Mouse (Mus musculus) neural tube, embryonic 13.5 days (tissue): ENCODE measurements at regions not wholly inside any gene's neighbourhood (a gene's known extent, or its start where the extent isn't known, plus 50 kb on each side); places are given as distances from the start of the nearest gene placed in this dataset.
A peak's percentile ranks its signal among the peaks of the same experiment; 100 is the strongest.
"Not testable (repeated sequence)": the region's sequence is repeated elsewhere in the genome, so short reads cannot be mapped to it uniquely, and the experiment has no call there.

Experiments used
- ATAC-seq: fragments of 200-750 bp; cut with Nextera tagmentation; 2 replicates; pipeline ENCODE4 v1.8.0; 2017; ENCODE audit warnings: low read depth, mild to moderate bottlenecking, moderate TSS enrichment, moderate library complexity
- H3K27ac ChIP-seq: fragments of 300-500 bp; sonication (generic); replicated peaks from 2 replicates; pipeline ENCODE4 v1.5.1; 2015; ENCODE audit warnings: moderate library complexity, mild to moderate bottlenecking, inconsistent platforms
- H3K27me3 ChIP-seq: fragments of 300-500 bp; sonication (generic); 2 replicates; pipeline ENCODE4 v1.6.1; 2015; ENCODE audit warnings: mild to moderate bottlenecking, inconsistent platforms
- H3K36me3 ChIP-seq: fragments of 300-500 bp; sonication (generic); 2 replicates; pipeline ENCODE4 v1.6.1; 2015; ENCODE audit warnings: mild to moderate bottlenecking, inconsistent platforms
- H3K4me1 ChIP-seq: fragments of 300-500 bp; sonication (generic); replicated peaks from 2 replicates; pipeline ENCODE4 v1.6.1; 2015; ENCODE audit warnings: inconsistent platforms
- H3K4me2 ChIP-seq: fragments of 300-500 bp; sonication (generic); 2 replicates; pipeline ENCODE4 v1.6.1; 2015; ENCODE audit warnings: inconsistent platforms, mild to moderate bottlenecking, moderate library complexity
- H3K4me3 ChIP-seq: fragments of 300-500 bp; sonication (generic); 2 replicates; pipeline ENCODE4 v1.5.1; 2015; ENCODE audit warnings: mild to moderate bottlenecking, inconsistent platforms
- H3K9ac ChIP-seq: fragments of 300-500 bp; sonication (generic); 2 replicates; pipeline ENCODE4 v1.6.1; 2015; ENCODE audit warnings: moderate library complexity, mild to moderate bottlenecking, inconsistent platforms
- H3K9me3 ChIP-seq: fragments of 300-500 bp; sonication (generic); 2 replicates; pipeline ENCODE4 v1.6.1; 2016; ENCODE audit warnings: inconsistent platforms
- whole genome bisulfite sequencing: fragments of 180-500 bp; shearing (Covaris S2); methylation state at CpG from one replicate; pipeline ENCODE4 v1.1.7; 2015; 5-methylcytosine and 5-hydroxymethylcytosine counted together

- peaks cover 35% of the 10 kb centered on the region for H3K4me1 ChIP-seq
- no peaks in the 10 kb centered on the region for H3K27me3 ChIP-seq
- no peak overlapping the region for H3K4me3 ChIP-seq
- no peaks in the 10 kb centered on the region for H3K36me3 ChIP-seq
- H3K4me2 ChIP-seq, result no peak overlapping the region
- H3K9ac ChIP-seq, result no peak overlapping the region
- no peak overlapping the region for H3K27ac ChIP-seq
- no peak for ATAC-seq
- no peaks in the 10 kb centered on the region for H3K9me3 ChIP-seq
- WGBS, result 63% methylated on average over 1 of the region's 1 CpGs
Observed at GRCm38 (mm10) chr6:31838588-31838987, 211.5 kb upstream of the 1700012A03Rik start.

GRCm38 (mm10) chr6:31835795-31836194, 214.3 kb upstream of the 1700012A03Rik start:
- Histone ChIP-seq H3K9me3 (no peaks in the 10 kb centered on the region), H3K27ac (peak overlapping the region; percentile 78), H3K36me3 (no peaks in the 10 kb centered on the region), H3K9ac (no peak overlapping the region), H3K27me3 (no peaks in the 10 kb centered on the region), H3K4me2 (no peak overlapping the region), H3K4me1 (peaks cover 46% of the 10 kb centered on the region), H3K4me3 (no peak overlapping the region)
- ATAC-seq, result no peak

- H3K4me1 ChIP-seq, result peaks cover 52% of the 10 kb centered on the region
- no peaks in the 10 kb centered on the region for H3K9me3 ChIP-seq
- H3K27ac ChIP-seq, result peak overlapping the region; percentile 78
- no peaks in the 10 kb centered on the region for H3K27me3 ChIP-seq
- no peak overlapping the region for H3K9ac ChIP-seq
- no peak for ATAC-seq
- H3K4me3 ChIP-seq, result no peak overlapping the region
- no peak overlapping the region for H3K4me2 ChIP-seq
- H3K36me3 ChIP-seq, result no peaks in the 10 kb centered on the region
- 11% methylated on average over 3 of the region's 4 CpGs for WGBS
Observed at GRCm38 (mm10) chr6:31834503-31834902, 215.5 kb upstream of the 1700012A03Rik start.

- ATAC-seq, result peak; percentile 71; the same call in 1 of the 2 replicates
- 12% methylated on average over 11 of the region's 11 CpGs for WGBS
Observed at GRCm38 (mm10) chr6:31830610-31831009, 219.4 kb upstream of the 1700012A03Rik start.

DNA sequence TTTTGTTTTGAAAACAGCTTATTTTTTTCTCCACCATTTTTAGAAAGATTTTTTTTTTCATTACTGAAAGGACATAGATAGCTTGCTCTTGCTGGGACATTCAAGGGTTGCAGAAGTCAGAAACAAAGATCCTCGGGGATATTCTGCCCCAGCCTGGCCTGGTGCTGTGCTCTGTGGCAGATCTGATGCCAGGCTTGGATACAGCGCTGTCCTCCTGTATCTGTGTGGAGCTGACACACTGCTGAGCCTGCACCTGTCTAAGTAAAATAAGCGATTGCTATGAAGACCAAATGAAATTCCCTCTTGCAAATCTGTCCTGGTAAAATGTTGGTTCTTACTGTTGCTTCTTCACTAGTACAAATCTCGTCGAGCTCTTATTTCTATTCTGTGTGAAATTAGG, 226.4 kb upstream of the 1700012A03Rik start:
- Histone ChIP-seq H3K36me3 (no peaks in the 10 kb centered on the region), H3K4me3 (no peak overlapping the region), H3K9ac (no peak overlapping the region), H3K4me1 (peaks cover 5% of the 10 kb centered on the region; the same call in 1 of the 2 replicates), H3K27me3 (no peaks in the 10 kb centered on the region), H3K9me3 (no peaks in the 10 kb centered on the region), H3K4me2 (no peak overlapping the region), H3K27ac (no peak overlapping the region)
- no peak for ATAC-seq
- 89% methylated on average over 5 of the region's 5 CpGs for WGBS

More at GRCm38 (mm10) chr6:31830610-31831009, 219.4 kb upstream of the 1700012A03Rik start:
- H3K36me3 ChIP-seq, result no peaks in the 10 kb centered on the region
- peaks cover 34% of the 10 kb centered on the region for H3K4me1 ChIP-seq
- no peak overlapping the region for H3K9ac ChIP-seq
- peak overlapping the region; percentile 80 for H3K27ac ChIP-seq
- no peaks in the 10 kb centered on the region for H3K27me3 ChIP-seq
- no peak overlapping the region for H3K4me3 ChIP-seq
- H3K9me3 ChIP-seq, result no peaks in the 10 kb centered on the region
- 0 out of 2 replicates have a peak overlapping the region, but pooled peaks have one; percentile 21 for H3K4me2 ChIP-seq

DNA sequence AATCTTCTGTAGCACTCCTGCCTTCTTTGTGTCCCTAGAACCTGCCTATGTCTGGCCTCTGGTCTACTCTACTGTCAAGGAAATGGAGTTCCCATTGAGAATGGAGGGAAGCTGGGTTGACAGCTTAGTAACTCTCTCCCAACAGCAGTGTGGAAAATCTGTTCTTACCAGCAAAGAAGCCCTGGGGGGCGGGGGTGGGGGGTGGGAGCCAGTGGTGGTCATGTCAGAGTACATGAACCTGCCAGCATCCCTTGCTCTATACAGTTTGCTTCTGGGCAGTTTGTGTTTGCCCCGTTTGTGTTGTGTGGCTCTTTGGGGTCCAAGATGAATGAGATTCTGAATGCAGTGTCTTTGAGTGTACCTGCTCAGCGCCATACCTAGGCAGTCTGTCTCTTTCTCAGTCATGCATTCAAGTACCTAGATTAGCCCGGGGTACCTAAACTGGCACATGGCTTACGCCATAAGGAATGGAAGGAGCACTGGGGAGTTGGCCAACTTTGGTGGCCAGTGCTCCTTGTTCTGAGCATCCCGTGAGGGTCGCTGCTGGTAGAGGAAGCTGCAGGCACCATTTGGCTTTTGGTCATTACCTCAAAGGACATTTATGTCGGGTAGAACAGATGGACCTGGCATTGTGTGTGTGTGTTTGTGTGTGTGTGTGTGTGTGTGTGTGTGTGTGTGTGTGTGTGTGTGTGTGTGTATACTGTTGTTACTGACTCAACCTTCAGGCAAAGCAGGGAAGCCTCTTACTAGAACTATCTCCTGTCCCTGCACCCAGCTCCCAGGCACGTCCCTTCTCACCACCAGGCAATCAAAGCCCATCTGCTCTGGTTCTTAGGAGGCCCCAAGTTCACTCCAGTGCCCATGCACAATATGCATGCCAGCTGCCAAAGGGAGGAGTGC, 227.6 kb upstream of the 1700012A03Rik start:
- Histone ChIP-seq H3K4me3 (no peak overlapping the region), H3K4me1 (peaks cover 5% of the 10 kb centered on the region; the same call in 1 of the 2 replicates), H3K9ac (no peak overlapping the region), H3K36me3 (no peaks in the 10 kb centered on the region), H3K27ac (no peak overlapping the region), H3K4me2 (no peak overlapping the region), H3K9me3 (no peaks in the 10 kb centered on the region), H3K27me3 (no peaks in the 10 kb centered on the region)
- 75% methylated on average over 9 of the region's 9 CpGs for WGBS
- ATAC-seq, result no peak

DNA sequence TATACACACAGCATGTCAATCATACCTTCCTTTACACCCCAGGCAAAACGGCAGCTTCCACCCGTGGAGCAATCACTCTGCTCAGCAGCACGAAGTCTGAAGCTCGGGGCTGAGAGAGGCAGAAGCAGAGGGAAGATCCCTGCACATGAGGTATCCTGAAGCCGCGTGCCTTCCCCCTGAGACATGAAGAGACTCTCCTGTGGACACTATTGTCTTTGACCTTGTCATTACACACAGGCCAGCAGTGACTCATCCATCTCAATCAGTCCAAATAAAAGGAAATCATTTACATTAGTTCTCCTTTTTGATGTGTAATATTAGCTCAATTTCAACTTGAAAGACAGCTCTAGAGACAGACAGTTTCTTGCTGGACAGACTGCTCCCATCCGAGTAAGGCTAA, 228.4 kb upstream of the 1700012A03Rik start:
- Histone ChIP-seq H3K9me3 (no peaks in the 10 kb centered on the region), H3K4me1 (peaks cover 5% of the 10 kb centered on the region; the same call in 1 of the 2 replicates), H3K4me3 (no peak overlapping the region), H3K9ac (no peak overlapping the region), H3K36me3 (no peaks in the 10 kb centered on the region), H3K4me2 (no peak overlapping the region), H3K27ac (no peak overlapping the region), H3K27me3 (no peaks in the 10 kb centered on the region)
- 42% methylated on average over 7 of the region's 7 CpGs for WGBS
- no peak for ATAC-seq

DNA sequence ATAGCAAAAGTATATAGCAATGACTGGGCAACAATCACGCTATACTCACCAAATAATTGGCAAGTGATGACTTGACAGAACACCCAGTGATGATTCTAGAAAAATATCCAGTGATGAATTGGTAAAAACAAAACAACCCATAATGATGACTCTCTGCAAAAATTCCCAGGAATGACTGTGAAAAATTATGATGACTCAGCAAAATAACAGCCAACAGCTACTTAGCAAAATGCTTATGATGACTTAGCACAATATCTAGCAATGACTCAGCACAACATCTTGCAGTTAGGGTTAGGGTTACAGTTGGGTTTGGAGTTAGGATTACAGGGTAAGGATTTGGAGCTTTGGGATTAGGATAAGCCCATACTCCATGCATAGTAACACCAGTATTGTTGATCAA, 232.4 kb upstream of the 1700012A03Rik start:
- H3K4me2 ChIP-seq, result no peak overlapping the region
- no peak for ATAC-seq
- no peak overlapping the region for H3K27ac ChIP-seq
- no peak overlapping the region for H3K4me3 ChIP-seq
- H3K27me3 ChIP-seq, result no peaks in the 10 kb centered on the region
- no peaks in the 10 kb centered on the region for H3K9me3 ChIP-seq
- H3K4me1 ChIP-seq, result peaks cover 5% of the 10 kb centered on the region; the same call in 1 of the 2 replicates
- 98% methylated on average over 1 of the region's 1 CpGs for WGBS
- H3K36me3 ChIP-seq, result no peaks in the 10 kb centered on the region
- no peak overlapping the region for H3K9ac ChIP-seq

DNA sequence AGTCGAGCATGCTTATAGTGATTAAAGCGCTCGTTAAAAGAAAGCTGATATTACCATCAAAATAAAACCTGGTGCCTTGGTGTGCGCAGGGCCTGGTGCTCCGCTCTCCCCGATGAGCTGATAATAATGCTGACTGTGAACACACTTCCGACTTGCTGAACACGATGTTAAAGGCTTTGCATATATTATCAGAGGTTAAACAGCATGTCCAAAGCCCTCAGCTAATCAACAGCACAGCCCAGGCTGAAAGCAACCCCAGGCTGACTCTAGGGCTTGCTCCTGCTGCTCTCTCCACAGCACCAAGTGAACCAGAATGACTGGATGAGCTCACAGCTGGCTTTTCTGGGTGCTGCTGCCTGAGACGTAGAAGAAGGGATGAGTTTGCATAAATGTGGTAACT, 238.2 kb upstream of the 1700012A03Rik start:
- peak overlapping the region; percentile 89 for H3K27ac ChIP-seq
- 34% methylated on average over 9 of the region's 9 CpGs for WGBS
- H3K27me3 ChIP-seq, result no peaks in the 10 kb centered on the region
- H3K4me1 ChIP-seq, result peaks cover 54% of the 10 kb centered on the region
- no peak for ATAC-seq
- no peak overlapping the region for H3K4me2 ChIP-seq
- no peak overlapping the region for H3K4me3 ChIP-seq
- no peaks in the 10 kb centered on the region for H3K9me3 ChIP-seq
- no peak overlapping the region for H3K9ac ChIP-seq
- no peaks in the 10 kb centered on the region for H3K36me3 ChIP-seq

- H3K27me3 ChIP-seq, result no peaks in the 10 kb centered on the region
- H3K4me1 ChIP-seq, result peaks cover 60% of the 10 kb centered on the region
- no peak overlapping the region for H3K4me2 ChIP-seq
- no peak overlapping the region for H3K4me3 ChIP-seq
- H3K9me3 ChIP-seq, result no peaks in the 10 kb centered on the region
- H3K27ac ChIP-seq, result peak overlapping the region; percentile 89
- WGBS, result 26% methylated on average over 10 of the region's 10 CpGs
- ATAC-seq, result peak; percentile 73
- no peaks in the 10 kb centered on the region for H3K36me3 ChIP-seq
- H3K9ac ChIP-seq, result no peak overlapping the region
Observed at GRCm38 (mm10) chr6:31810602-31811512, 239.2 kb upstream of the 1700012A03Rik start.

- H3K36me3 ChIP-seq, H3K4me3 ChIP-seq, H3K9me3 ChIP-seq, H3K4me2 ChIP-seq, H3K27me3 ChIP-seq, H3K9ac ChIP-seq, H3K27ac ChIP-seq, ATAC-seq: not testable (repeated sequence)
- peaks cover 28% of the 10 kb centered on the region for H3K4me1 ChIP-seq
- WGBS, result 79% methylated on average over 5 of the region's 10 CpGs
Observed at GRCm38 (mm10) chr6:31804468-31804867, 240.7 kb upstream of the Podxl start.

GRCm38 (mm10) chr6:31803222-31803621, 239.4 kb upstream of the Podxl start:
- not testable (repeated sequence) for H3K27ac ChIP-seq, H3K27me3 ChIP-seq, H3K4me3 ChIP-seq, H3K9me3 ChIP-seq, H3K4me2 ChIP-seq, H3K36me3 ChIP-seq, ATAC-seq, H3K9ac ChIP-seq
- 61% methylated on average over 12 of the region's 24 CpGs for WGBS
- H3K4me1 ChIP-seq, result peaks cover 19% of the 10 kb centered on the region
